Mouse (Mus musculus): ENCODE results near the gene Nos3.

Gene Nos3

GRCm38 (mm10) chr5:24344477-24345051, 20.0 kb upstream of the Nos3 start:
- no peak for DNase-seq (ENCODE audit: low read depth)

DNA sequence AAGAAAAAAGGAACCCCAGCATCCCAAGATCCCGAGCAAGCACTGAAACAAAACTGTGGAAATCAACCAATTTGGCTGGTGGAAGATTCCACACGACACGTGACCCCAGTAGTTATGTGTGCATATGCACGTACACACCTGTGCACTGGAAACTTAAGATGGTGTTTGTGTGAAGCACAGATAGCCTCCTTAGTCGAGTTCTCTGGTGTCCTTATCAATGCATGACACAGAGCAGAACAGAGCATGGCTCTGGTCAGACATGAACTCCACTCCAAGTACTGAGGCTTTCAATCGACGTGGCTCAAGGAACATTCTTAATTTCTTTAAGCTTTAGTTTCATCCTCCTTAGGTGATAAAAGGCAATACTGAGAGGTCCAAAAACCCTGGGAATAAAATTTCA, 18.3 kb upstream of the Nos3 start:
- no peak for DNase-seq (ENCODE audit: low read depth)

DNA sequence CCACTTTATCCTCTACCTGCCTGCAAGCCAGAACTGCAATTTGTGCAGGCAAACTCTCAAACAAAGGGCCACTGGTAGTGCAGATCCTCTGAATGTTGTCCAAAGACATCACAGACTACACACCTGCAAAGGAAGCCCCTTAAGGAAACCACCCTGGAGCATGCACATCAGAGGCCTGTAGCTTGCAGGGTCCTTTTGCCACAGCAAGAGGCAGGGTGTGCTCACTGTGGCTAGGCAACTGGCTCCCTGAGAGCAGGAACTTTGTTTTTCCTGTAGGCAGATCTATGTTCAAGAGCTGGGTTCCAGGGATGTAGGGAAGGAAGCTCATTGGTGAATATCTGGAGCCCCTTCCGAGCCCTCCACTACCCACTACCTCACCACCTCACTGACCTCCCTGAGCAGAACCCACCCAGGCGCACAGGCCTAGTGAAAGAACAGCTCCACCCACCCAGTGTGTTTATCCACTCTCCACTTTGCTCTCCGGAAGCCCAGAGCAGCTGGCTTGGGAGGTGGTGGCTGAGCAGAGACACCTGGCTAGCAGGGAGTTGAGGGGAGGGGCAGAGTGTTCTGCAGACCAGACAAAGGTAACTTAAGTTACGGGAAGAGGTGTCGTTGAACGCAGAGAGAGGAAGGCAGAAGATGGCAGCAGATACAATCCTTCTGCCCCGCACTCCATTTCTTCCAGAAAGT, 17.3 kb upstream of the Nos3 start:
- DNase-seq (ENCODE audit: low read depth), result no peak

- DNase-seq (ENCODE audit: low read depth), result no peak
Observed at GRCm38 (mm10) chr5:24348128-24348527, 16.5 kb upstream of the Nos3 start.

GRCm38 (mm10) chr5:24348546-24348945, 16.1 kb upstream of the Nos3 start:
- DNase-seq (ENCODE audit: low read depth), result no peak

DNA sequence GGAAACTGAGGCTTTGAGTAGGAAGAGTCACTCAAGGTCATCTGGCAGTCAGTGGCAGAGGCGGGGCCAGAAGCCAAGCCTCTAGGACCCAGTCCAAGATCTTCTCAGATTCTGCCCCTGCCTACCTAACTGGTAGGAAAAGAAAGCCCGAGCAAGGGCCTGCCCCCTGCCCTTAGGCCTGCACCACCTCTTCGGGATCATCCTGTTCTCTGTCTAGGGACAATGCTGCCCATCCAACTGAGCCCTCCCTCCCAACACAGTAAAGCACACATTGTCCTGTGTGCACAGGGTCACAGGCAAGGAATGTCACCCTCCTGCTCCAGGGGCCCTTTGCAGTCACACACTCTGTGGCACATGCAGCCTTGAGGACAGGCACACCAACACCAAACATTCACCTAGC, 14.5 kb upstream of the Nos3 start:
- DNase-seq (ENCODE audit: low read depth), result no peak

DNA sequence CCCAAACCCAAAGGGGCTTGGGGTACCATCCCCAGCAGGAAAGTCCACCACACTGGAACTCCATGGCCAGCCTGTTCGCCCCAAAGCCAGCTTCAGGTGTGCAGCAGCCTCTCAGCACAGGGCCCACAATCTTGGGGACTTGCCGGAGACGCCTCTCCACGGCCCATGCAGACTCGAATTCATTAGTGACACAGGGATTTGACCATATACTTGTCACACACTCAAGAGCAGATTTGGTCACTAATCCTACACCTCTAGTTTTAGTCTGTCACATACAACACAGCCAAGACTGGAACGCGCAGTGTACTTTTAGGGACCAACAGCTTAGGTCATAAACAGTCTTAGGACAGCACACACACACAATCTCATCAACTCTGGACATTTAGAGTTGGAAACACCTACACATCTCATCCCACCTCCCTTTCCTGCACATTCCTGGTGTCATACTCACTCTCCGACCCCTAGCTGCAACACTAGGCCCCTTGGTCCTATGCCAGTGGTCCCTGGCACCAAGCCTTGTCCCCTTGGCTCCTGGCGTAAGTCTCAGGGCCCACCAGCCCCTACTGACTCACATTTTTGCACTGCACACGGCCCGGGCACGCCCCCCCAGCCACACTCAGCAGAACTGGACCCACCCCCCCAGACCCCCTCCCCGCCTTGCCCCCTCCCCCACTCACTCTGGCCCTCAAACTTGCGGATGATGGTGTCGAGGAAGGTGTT, 13.9 kb upstream of the Nos3 start:
- DNase-seq (ENCODE audit: low read depth), result no peak

DNA sequence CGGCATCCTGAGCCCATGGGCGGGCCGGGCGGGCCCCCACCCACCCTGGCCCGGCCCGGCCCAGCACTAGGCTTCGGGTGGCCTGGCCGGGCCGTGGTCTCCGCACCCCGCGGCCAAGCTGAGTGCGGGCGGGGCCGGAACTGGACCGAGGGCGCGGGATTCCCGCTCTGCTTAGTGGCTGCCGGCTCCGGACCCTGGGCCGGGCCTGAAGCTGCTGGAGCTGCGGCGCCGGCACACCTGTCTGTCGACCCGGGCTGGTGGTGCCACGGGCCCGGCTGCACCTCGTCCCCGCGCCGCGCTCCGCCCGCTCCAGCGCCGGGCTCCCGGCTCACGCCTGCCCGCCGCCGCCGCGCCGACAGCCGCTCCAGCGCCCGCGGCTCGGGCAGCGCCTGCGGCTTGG, 13.3 kb upstream of the Nos3 start, which contains the start of gene Kcnh2:
TSS of gene Kcnh2 (minus strand) at position 327 of the 400 bp plus-strand sequence.
- DNase-seq (ENCODE audit: low read depth), result no peak

GRCm38 (mm10) chr5:24351701-24352171, 12.9 kb upstream of the Nos3 start:
- DNase-seq (ENCODE audit: low read depth), result no peak

DNA sequence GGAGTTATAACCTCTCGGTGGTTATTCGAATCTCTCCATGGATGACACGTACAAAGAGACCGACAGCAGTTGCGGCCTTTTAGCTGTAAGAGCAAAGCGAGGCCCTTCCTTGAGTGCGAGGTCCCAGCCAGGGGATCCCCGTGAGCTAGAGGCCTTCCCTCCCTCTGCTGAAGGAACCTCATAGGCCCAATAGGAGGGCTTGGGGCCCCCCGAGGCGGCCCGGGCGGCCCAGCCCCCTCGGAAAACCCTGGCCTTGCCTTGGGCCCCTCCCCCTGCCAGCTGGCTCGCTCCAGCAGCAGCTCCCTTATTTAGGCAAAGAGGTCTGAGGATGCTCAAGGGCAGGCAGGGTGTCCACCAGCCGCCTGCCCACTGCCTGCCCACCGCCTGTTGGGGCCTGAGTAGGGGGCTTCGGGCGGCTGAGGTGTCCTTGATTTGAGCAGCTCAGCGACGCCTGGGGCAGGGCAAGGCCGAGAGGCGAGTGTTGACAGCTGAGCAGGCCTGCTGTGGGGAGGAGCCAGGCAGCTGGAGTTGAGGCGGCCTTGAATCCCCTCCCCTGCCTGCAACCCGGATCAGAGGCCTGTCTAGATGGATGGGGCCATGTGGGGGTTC, 12.3 kb upstream of the Nos3 start:
- no peak for DNase-seq (ENCODE audit: low read depth)

GRCm38 (mm10) chr5:24353327-24353726, 11.3 kb upstream of the Nos3 start:
- DNase-seq (ENCODE audit: low read depth), result no peak

- no peak for DNase-seq (ENCODE audit: low read depth)
Observed at GRCm38 (mm10) chr5:24356764-24357163, 7.8 kb upstream of the Nos3 start.

GRCm38 (mm10) chr5:24357461-24357860, 7.1 kb upstream of the Nos3 start:
- peak; percentile 59 for DNase-seq (ENCODE audit: low read depth)

- peak; percentile 54 for DNase-seq (ENCODE audit: low read depth)
Observed at GRCm38 (mm10) chr5:24360792-24361454, 3.7 kb upstream of the Nos3 start.

GRCm38 (mm10) chr5:24363467-24363866, 1.1 kb upstream of the Nos3 start:
- DNase-seq (ENCODE audit: low read depth), result no peak

GRCm38 (mm10) chr5:24364061-24364460, 549 bp upstream of the Nos3 start:
- DNase-seq (ENCODE audit: low read depth), result no peak

DNA sequence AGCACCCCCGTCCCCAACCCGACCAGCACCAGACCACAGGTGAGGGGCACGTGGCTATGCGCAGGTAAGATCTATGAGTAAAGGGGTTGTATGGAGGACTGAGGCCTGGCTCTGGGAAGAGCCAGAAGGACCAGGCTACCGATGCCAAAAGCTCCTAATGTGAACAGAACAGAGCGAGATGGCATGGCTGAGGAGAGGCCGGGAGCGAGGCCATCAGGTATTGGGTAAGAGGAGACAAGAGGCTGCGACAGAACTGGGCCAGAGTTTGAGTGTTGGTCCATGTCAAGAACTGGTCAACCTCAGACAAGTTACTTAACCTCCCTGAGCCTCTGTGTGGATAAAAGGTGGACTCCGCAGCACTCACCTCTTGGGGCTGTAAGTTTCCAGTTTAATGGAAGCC, 353 bp downstream of the Nos3 start:
- DNase-seq (ENCODE audit: low read depth), result no peak

DNA sequence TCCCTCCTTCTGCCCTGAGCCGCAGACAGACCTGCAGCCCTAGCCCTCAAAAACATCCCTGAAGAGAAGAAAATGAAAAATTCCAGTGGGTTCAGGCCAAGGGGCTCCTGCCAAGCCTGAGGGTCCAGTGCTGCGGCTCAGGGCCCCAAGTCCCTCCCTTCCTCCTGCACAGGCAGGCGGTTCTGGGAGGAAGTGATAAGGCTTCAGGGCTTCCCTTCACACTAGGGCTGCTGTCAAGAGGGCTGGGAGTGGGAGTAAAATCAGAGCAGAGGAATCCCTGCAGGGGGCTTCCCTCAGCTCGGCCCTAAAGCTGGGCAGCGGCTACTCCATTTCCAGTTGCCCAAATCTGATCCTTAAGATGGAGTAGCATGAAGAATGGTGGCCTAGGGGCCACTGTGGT, 918 bp downstream of the Nos3 start:
- no peak for DNase-seq (ENCODE audit: low read depth)

- DNase-seq (ENCODE audit: low read depth), result no peak
Observed at GRCm38 (mm10) chr5:24366426-24366825, 1.8 kb downstream of the Nos3 start.

GRCm38 (mm10) chr5:24369767-24370166, 5.2 kb downstream of the Nos3 start:
- no peak for DNase-seq (ENCODE audit: low read depth)

GRCm38 (mm10) chr5:24373807-24374206, 9.2 kb downstream of the Nos3 start:
- DNase-seq (ENCODE audit: low read depth), result no peak

GRCm38 (mm10) chr5:24374216-24374615, 9.6 kb downstream of the Nos3 start:
- DNase-seq (ENCODE audit: low read depth), result no peak
